Mouse (Mus musculus) heart, postnatal 25 days (tissue): ENCODE data around the gene Xlr5b. TPM values are rescaled to one million over a fixed set of nuclear protein-coding genes. Genes with fewer than 3 reads are reported as not detected.
"Not testable (repeated sequence)": the region's sequence is repeated elsewhere in the genome, so short reads cannot be mapped to it uniquely, and the experiment has no call there.

ENCODE experiments used
- DNase-seq: peaks from one replicate; pipeline ENCODE4 v3.0.0; 2022; ENCODE audit warnings: low spot score
- intact Hi-C: fragments of 180-260 bp; cut with DNase I; formaldehyde crosslinking; loops from one replicate; pipeline ENCODE4 v1.15.1; 2025
- total RNA-seq, 2 experiments: library from RNA; stranded (reverse); gene quantifications; 2 replicates each; pipeline ENCODE4 v1.2.3; 2021

The Xlr5b gene
- not detected for total RNA-seq

DNA sequence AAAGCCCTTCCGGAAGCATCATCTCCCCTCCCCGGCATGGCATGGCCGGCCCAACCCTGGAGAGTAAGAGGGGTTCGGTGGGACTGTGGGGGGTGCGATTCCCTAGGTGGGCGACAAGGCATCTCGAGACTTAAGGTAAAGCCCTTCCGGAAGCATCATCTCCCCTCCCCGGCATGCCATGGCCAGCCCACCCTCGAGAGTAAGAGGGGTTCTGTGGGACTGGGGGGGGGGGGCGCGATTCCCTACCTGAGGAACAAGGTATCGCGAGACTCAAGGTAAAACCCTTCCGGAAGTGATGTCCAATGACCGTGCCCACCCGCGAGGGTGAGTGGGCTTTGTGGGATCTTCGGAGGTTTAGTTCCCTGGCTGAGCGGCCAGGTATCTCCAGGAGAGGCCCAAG, at the start of gene Xlr5b:
Gene Xlr5b (plus strand): TSS at position 301 of the 400 bp plus-strand sequence.
- DNase-seq, intact Hi-C loops: not testable (repeated sequence)

DNA sequence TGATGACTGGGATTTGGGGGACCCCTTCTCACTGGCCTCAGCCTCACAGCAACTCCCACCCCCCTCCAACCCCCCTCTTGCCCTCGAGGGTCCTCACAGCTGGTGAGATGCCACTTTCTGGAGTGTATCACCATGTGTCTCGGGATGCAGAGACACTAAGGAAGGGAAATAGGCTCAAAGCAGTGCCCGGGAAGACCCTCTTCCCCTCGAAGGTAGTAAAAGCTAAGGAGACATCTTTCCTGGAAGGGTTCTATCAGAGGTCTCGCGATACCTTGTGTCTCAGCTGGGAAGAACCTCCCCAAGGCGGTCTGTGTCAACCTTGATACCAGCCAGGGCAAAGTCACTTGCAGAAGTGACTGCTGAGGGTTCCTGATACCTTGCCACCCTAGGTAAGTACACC, 31.8 kb upstream of the Xlr5b start, which contains the start of gene Gm14685:
Gene Gm14685 (plus strand): TSS at position 301 of the 400 bp plus-strand sequence.
- DNase-seq, intact Hi-C loops: not testable (repeated sequence)

DNA sequence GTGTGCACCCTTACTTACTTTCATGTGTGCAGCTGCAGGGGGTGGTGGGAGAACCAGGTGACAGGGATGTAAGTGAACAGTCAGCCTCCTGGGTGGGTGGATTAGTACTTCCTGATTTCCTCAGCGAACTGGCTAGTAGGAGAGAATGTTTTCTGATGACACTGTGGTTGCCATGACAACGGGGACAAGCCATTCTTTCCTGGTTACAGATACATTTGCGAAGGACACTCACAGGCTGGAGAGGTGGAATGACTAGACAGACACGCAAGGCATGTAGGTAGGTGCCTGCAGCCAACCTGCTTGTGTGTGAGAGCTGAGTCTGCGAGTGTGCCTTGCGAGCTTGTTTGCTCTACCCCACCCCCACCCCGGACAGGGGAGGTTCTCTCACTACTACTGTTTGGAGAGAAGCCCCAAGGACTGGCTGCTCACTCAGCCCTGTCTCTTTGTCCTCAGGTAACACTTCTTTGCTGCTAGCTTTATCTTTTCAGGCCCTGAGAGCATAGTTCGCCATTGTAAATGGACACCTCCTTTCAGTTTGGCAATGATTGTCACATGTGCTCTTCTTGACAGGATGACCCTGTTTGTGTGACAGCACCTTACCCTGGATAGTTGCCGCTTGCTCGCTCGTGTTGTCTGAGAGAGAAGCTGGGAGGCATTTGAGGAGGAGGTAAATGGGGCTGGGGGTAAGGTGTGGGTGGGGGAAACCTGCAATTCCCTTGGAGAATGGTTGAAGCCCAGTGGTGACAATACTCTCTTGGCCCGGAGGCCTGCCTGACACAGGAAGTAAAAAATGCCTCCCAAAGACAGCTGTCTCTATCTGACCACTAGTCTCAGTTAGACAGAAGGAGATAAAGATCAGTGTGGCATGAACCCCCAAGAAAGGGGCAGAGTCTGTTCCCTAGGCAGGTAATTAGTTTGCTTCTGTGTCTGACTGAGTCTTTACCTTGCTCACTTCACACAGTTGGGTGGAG, 25.5 kb upstream of the Xlr5b start:
- intact Hi-C loops, DNase-seq: not testable (repeated sequence)

DNA sequence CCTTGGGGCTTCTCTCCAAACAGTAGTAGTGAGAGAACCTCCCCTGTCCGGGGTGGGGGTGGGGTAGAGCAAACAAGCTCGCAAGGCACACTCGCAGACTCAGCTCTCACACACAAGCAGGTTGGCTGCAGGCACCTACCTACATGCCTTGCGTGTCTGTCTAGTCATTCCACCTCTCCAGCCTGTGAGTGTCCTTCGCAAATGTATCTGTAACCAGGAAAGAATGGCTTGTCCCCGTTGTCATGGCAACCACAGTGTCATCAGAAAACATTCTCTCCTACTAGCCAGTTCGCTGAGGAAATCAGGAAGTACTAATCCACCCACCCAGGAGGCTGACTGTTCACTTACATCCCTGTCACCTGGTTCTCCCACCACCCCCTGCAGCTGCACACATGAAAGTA, 5.4 kb upstream of the Xlr5b start:
- intact Hi-C loops, DNase-seq: not testable (repeated sequence)

DNA sequence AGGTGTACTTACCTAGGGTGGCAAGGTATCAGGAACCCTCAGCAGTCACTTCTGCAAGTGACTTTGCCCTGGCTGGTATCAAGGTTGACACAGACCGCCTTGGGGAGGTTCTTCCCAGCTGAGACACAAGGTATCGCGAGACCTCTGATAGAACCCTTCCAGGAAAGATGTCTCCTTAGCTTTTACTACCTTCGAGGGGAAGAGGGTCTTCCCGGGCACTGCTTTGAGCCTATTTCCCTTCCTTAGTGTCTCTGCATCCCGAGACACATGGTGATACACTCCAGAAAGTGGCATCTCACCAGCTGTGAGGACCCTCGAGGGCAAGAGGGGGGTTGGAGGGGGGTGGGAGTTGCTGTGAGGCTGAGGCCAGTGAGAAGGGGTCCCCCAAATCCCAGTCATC, 754 bp downstream of the Xlr5b start, which contains the start of gene DXBay18:
Gene DXBay18 (minus strand): TSS at position 101 of the 400 bp plus-strand sequence.
- intact Hi-C loops, DNase-seq: not testable (repeated sequence)

DNA sequence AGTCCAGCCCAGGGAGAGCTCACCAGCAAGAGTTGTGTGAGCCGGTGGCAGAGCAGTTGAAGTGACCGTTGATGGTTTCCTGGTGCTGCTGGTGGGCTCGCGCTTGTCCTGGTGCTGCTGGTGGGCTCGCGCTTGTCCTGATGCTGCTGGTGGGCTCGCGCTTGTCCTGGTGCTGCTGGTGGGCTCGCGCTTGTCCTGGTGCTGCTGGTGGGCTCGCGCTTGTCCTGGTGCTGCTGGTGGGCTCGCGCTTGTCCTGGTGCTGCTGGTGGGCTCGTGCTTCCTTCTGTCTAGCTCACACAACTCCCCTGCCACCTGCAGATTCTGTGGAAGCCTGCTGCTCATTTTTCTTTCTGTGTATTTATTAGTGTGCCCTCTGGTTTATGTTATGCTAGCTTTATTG, 28.3 kb downstream of the Xlr5b start, which contains the start of gene Spin2d:
Gene Spin2d (minus strand): TSS at position 101 of the 400 bp plus-strand sequence.
- intact Hi-C loops, DNase-seq: not testable (repeated sequence)

DNA sequence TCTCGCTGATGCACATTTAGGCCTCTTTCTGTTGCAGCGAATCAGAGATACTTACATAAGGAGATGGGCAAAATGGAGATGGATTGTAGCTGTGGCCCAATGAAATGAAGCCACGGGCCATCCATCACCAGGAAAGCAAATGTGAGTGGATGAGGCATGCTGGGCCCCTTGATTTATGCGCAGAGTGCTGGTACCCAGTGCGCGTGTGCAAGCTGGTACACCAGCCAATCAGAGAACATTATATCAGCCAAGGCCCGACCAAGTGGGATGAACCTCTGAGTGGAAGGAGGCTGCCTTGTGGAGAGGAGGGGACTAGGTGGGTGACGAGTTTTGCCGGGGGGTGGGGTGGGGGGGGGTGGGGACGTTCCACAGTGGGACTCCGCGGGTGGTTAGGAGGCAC, 43.3 kb downstream of the Xlr5b start, which contains the start of gene Xlr3b:
Gene Xlr3b (plus strand): TSS at position 274 of the 400 bp plus-strand sequence.
- DNase-seq: not testable (repeated sequence)

More for the DNA sequence above, 43.3 kb downstream of the Xlr5b start, which contains the start of gene Xlr3b:
- intact Hi-C loops: not testable (repeated sequence)

Other genes starting within 250 kb of the Xlr5b start
- 10 to 100 TPM; 25.7 to 29.3 TPM for gene Cetn2, start 230.4 kb upstream of the Xlr5b start, total RNA-seq
- 1 to 10 TPM; 5.0 to 5.6 TPM for gene Nsdhl, start 230.2 kb upstream of the Xlr5b start, total RNA-seq
- 1 to 10 TPM; 1.2 to 1.9 TPM for gene Zfp185, start 161.5 kb upstream of the Xlr5b start, total RNA-seq
- not detected for gene Pnma5, start 111.7 kb upstream of the Xlr5b start, total RNA-seq
- not detected for gene Pnma3, start 84.0 kb upstream of the Xlr5b start, total RNA-seq
- 1 to 10 TPM in 1 of 2 experiments, under 1 TPM in 1; 0.94 to 1.5 TPM for gene Xlr4a, start 66.3 kb upstream of the Xlr5b start, total RNA-seq
- gene Xlr3a, start 51.7 kb upstream of the Xlr5b start, total RNA-seq: under 1 TPM; 0.44 to 0.67 TPM
- not detected for gene Gm14685, start 31.7 kb upstream of the Xlr5b start, total RNA-seq
- gene DXBay18, start 654 bp downstream of the Xlr5b start, total RNA-seq: not detected
- gene Spin2d, start 28.2 kb downstream of the Xlr5b start, total RNA-seq: not detected
- gene Xlr3b, start 43.4 kb downstream of the Xlr5b start, total RNA-seq: 1 to 10 TPM in 1 of 2 experiments, under 1 TPM in 1; 0.60 to 1.3 TPM
- under 1 TPM; 0.60 to 0.67 TPM for gene Xlr4b, start 65.5 kb downstream of the Xlr5b start, total RNA-seq
- 1 to 10 TPM; 6.9 to 7.5 TPM for gene F8a, start 79.5 kb downstream of the Xlr5b start, total RNA-seq
- not detected for gene Xlr4c, start 94.3 kb downstream of the Xlr5b start, total RNA-seq
- gene Xlr3c, start 116.6 kb downstream of the Xlr5b start, total RNA-seq: not detected
- gene Xlr5a, start 144.2 kb downstream of the Xlr5b start, total RNA-seq: not detected
- not detected for gene Xlr5c, start 144.2 kb downstream of the Xlr5b start, total RNA-seq
- not detected for gene Gm45015, start 188.0 kb downstream of the Xlr5b start, total RNA-seq
- gene Zfp275, start 193.8 kb downstream of the Xlr5b start, total RNA-seq: 1 to 10 TPM; 4.4 to 5.2 TPM
- gene Gm18336, start 249.9 kb downstream of the Xlr5b start, total RNA-seq: not detected